Mouse (Mus musculus) bone marrow macrophage, adult 2 months (primary cell): Measurements from ENCODE around the gene Pm20d2.

ENCODE experiments used
- CTCF ChIP-seq: IDR thresholded peaks from 2 replicates; pipeline ENCODE4 v1.5.1; 2012; ENCODE audit warnings: low read depth, mild to moderate bottlenecking, low read length, moderate library complexity
- POLR2A ChIP-seq: IDR thresholded peaks from 2 replicates; pipeline ENCODE4 v1.6.1; 2012; ENCODE audit warnings: mild to moderate bottlenecking, low read depth, low read length, borderline replicate concordance

DNA sequence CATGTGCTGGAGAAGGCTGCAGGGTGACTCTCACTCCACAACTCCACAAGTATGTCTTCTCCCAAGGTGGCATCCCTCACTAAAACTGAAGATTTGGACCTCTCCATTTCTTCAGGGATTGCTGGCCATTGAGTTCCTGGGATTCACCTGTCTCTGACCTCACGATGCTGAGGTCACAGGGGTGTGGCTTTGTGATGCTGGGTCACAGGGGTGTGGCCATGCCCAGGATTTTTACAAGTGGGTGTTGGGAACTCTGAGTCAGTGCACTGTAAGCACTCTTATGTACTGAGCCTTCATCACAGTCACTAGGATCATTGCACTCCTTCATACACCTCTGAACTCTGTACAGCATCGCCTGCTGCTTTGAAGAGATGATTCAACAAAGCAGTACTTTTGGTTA, 18.0 kb upstream of the Pm20d2 start:
- TF ChIP-seq POLR2A = no peak
- no peak for TF ChIP-seq CTCF
